Mouse (Mus musculus) cortical plate, adult 2 months (tissue): ENCODE data around the gene Hoxa10.

Experiments
- CTCF ChIP-seq: fragments of 200-500 bp; IDR thresholded peaks from 2 replicates; pipeline ENCODE4 v1.5.1; 2011; ENCODE audit warnings: mild to moderate bottlenecking, control low read depth, low read length; ENCODE audit not compliant: insufficient read depth; ENCODE audit errors: extremely low read depth
- POLR2A ChIP-seq: fragments of 200-500 bp; IDR thresholded peaks from 2 replicates; pipeline ENCODE4 v1.6.1; 2011; ENCODE audit warnings: mild to moderate bottlenecking, low read length, control low read depth; ENCODE audit not compliant: insufficient read depth; ENCODE audit errors: extremely low read depth

GRCm38 (mm10) chr6:52203371-52204049 is 37.1 kb downstream of the Hoxa10 start:
- TF ChIP-seq CTCF (no peak), POLR2A (no peak)
